Mouse (Mus musculus) pancreas, adult 10 weeks (tissue): ENCODE measurements around the gene Klra8. TPM values are rescaled to one million over a fixed set of nuclear protein-coding genes. Genes with fewer than 3 reads are reported as not detected.

Experiments
- polyA plus RNA-seq: library from polyadenylated mRNA; stranded (reverse); fragments of 350-450 nt; fragmentation: Illumina TruSeq; extraction: RNeasy Lipid Tissue Mini Kit (QIAGEN cat#74804); gene quantifications from one replicate; pipeline ENCODE4 v1.2.3, GENCODE M21; 2015; ENCODE audit warnings: low read depth, low replicate concordance; ENCODE audit not compliant: insufficient read depth

Gene Klra8
- not detected for polyA plus RNA-seq

GRCm38 (mm10) chr6:130129798-130130197 lies at the start of gene Klra8:
Klra8 (minus strand) TSS chr6:130129898.

GRCm38 (mm10) chr6:130067171-130067570 lies 62.5 kb downstream of the Klra8 start, which contains the start of gene Klra4:
Klra4 (minus strand) TSS chr6:130067271.

Other genes with a start within 250 kb of the Klra8 start
- not detected for gene Klra5, start 212.2 kb downstream of the Klra8 start, polyA plus RNA-seq
- gene Klra6, start 102.9 kb downstream of the Klra8 start, polyA plus RNA-seq: not detected
- gene Klra4, start 62.6 kb downstream of the Klra8 start, polyA plus RNA-seq: not detected
- gene Klra9, start 63.2 kb upstream of the Klra8 start, polyA plus RNA-seq: not detected
- not detected for gene Klra7, start 103.4 kb upstream of the Klra8 start, polyA plus RNA-seq
- not detected for gene Klra10, start 152.0 kb upstream of the Klra8 start, polyA plus RNA-seq
- not detected for gene Klra3, start 207.7 kb upstream of the Klra8 start, polyA plus RNA-seq